Mouse (Mus musculus): ENCODE data around the gene Stpg2. TPM values are rescaled to one million over a fixed set of nuclear protein-coding genes. Genes with fewer than 3 reads are reported as not detected.

The Stpg2 gene
- polyA plus RNA-seq, 1 experiment from 2014 or later: 0.10 TPM

DNA sequence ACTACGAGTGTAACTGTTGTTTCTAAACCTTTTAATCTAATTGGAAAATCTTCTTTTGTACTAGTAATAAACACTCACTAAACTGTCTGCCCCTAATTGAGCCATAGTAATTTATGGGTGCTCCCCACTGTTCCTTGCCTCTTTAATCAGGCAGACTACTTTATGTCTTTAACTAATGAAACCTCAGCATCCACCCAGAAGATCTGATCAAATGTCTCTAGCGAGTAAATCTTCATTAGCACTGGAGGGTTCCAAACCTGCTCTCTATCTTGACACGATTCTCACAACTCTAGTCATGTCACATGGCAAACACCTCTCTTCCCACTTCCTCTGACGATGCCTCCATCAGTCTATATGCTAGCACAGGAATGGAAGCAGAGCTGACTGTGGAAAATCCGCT lies 523.8 kb downstream of the Stpg2 start:
- 59% methylated on average over 5 of the region's 5 CpGs for WGBS
- H3K9me3 ChIP-seq (replicated peaks; ENCODE audit: control insufficient read depth, low read length): peaks cover 3% of the 10 kb centered on the region; the same call in 1 of the 2 replicates
- no peak for DNase-seq (ENCODE audit: low spot score)
- H3K9ac ChIP-seq (ENCODE audit: low read length): no peak overlapping the region
- no peak overlapping the region for H3K27ac ChIP-seq (ENCODE audit: low read depth, low read length)
- H3K27me3 ChIP-seq (replicated peaks; ENCODE audit: control insufficient read depth, insufficient read depth, low read length): no peaks in the 10 kb centered on the region
- no peak overlapping the region for H3K4me3 ChIP-seq (ENCODE audit: low read depth, low read length)
- no peaks in the 10 kb centered on the region for H3K36me3 ChIP-seq (ENCODE audit: control insufficient read depth, insufficient read depth, low read length)
- H3K4me1 ChIP-seq (ENCODE audit: control insufficient read depth, insufficient read depth, low read length): no peaks in the 10 kb centered on the region
- no peak overlapping the region for H3K4me2 ChIP-seq (ENCODE audit: low read length)
- no peak for ATAC-seq

DNA sequence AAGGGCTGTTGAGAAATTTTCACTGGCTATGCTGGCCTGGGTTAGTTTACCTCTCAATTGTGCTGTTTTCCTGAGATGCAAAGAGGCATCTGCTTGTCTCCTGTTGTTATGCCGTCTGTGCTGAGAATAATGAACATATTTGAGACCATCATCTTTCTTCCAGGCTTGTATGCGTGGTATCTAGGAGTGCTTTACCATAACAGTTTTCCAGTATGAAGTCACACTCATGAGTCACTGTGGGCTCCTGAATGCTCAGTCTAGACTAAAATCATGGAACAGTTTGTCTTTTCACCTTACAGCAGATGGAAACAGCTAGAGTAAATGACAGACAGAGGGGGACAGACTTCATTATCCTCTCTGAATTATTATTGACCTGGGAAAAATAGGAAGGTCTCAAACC lies 527.7 kb downstream of the Stpg2 start:
- Histone ChIP-seq H3K9ac (ENCODE audit: low read length) (no peak overlapping the region), H3K27me3 (replicated peaks; ENCODE audit: control insufficient read depth, insufficient read depth, low read length) (no peaks in the 10 kb centered on the region), H3K9me3 (replicated peaks; ENCODE audit: control insufficient read depth, low read length) (no peaks in the 10 kb centered on the region), H3K27ac (ENCODE audit: low read depth, low read length) (no peak overlapping the region), H3K4me1 (ENCODE audit: control insufficient read depth, insufficient read depth, low read length) (no peaks in the 10 kb centered on the region), H3K4me3 (ENCODE audit: low read depth, low read length) (no peak overlapping the region), H3K36me3 (ENCODE audit: control insufficient read depth, insufficient read depth, low read length) (no peaks in the 10 kb centered on the region), H3K4me2 (ENCODE audit: low read length) (no peak overlapping the region)
- DNase-seq (ENCODE audit: low spot score): no peak
- WGBS: 86% methylated on average over 2 of the region's 2 CpGs
- no peak for ATAC-seq

DNA sequence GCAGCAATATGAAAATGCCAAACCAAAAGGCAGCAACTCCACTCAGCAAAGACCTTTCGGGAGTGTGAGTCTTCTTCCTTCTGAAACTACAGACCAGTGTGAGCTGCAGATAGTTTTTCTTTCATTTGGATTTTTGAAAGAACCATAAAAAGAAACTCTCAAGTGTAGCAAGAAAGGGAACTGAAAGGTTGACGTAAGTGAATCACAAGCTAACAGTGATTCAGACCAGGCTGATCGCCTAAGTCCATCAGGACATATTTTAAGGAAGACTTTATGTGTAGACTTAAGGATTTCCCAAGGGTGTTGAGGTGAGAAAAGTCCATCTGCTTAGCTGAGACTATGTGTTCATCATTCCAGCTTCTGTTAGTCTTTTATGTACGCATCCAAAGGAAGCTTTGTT lies 533.9 kb downstream of the Stpg2 start:
- Histone ChIP-seq H3K9ac (ENCODE audit: low read length) (no peak overlapping the region), H3K36me3 (ENCODE audit: control insufficient read depth, insufficient read depth, low read length) (no peaks in the 10 kb centered on the region), H3K27ac (ENCODE audit: low read depth, low read length) (no peak overlapping the region), H3K4me3 (ENCODE audit: low read depth, low read length) (no peak overlapping the region), H3K9me3 (replicated peaks; ENCODE audit: control insufficient read depth, low read length) (no peaks in the 10 kb centered on the region), H3K4me2 (ENCODE audit: low read length) (no peak overlapping the region), H3K27me3 (replicated peaks; ENCODE audit: control insufficient read depth, insufficient read depth, low read length) (no peaks in the 10 kb centered on the region), H3K4me1 (ENCODE audit: control insufficient read depth, insufficient read depth, low read length) (no peaks in the 10 kb centered on the region)
- WGBS: 94% methylated on average over 4 of the region's 4 CpGs
- ATAC-seq (no peak), DNase-seq (ENCODE audit: low spot score) (no peak)

Other genes starting within 250 kb of the Stpg2 start
- gene Rap1gds1, start 130.5 kb upstream of the Stpg2 start, polyA plus RNA-seq (2014; fragmentation: Nextera tagmentation; extraction: Ambion mirVana): 35.5 and 46.0 TPM in 2 replicates